Mouse (Mus musculus): ENCODE data around the gene Slc38a1.

DNA sequence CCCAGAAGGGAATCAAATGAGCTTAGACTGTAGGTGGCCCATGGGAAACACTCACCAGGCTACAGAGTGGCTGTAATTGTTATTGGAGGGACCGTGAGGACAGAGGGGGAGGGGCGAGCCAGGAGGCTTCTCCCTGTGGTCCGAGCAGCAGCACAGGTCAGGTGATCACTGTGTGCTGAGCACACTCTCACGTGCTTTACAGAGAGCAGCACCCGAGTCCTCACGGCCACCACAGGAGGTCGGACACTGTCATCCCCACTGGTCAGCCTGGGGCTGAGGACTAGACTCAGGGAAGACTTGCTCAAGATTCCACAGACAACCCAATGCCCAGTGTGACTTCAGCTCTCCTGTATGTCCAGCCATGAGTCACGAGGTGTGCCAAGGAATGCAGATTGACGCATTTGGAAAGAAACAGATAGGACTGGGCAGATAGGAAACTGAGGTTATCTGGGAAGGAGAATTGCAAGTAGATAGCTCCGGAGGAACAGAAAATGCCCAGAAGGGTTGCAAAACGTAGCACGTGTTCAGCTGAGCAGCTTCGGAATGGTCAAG lies 18.0 kb upstream of the Slc38a1 start:
- no peak for TF ChIP-seq JUND (IDR thresholded peaks at IDR 0.05; ENCODE audit: low read depth, low read length)
- no peak for TF ChIP-seq SMC3 (IDR thresholded peaks at IDR 0.05; ENCODE audit: low read depth, low read length)
- TF ChIP-seq POLR2A (IDR thresholded peaks at IDR 0.05; ENCODE audit: control insufficient read depth in 1 of 2, insufficient read depth in 1 of 2, low read depth in 1 of 2, low read length in 2 of 2, poor library complexity in 1 of 2), result no peak
- TF ChIP-seq USF1 (IDR thresholded peaks at IDR 0.05; ENCODE audit: low read depth, low read length), result no peak
- no peak for TF ChIP-seq NELFE (IDR thresholded peaks at IDR 0.05; ENCODE audit: low read depth, low read length)
- TF ChIP-seq CTCF (IDR thresholded peaks at IDR 0.05 in 2 of 3, conservative IDR thresholded peaks at IDR 0.05 in 1 of 3; ENCODE audit: control insufficient read depth in 1 of 3, insufficient read depth in 1 of 3, low read depth in 2 of 3, low read length in 3 of 3, poor library complexity in 1 of 3, severe bottlenecking in 1 of 3), result no peak
- TF ChIP-seq ZC3H11A (IDR thresholded peaks at IDR 0.05; ENCODE audit: low read depth, low read length), result no peak
- TF ChIP-seq RAD21 (IDR thresholded peaks at IDR 0.05; ENCODE audit: low read depth, low read length), result no peak
- no peak for TF ChIP-seq EP300 (IDR thresholded peaks at IDR 0.05; ENCODE audit: low read depth in 1 of 2, low read length in 2 of 2)
- no peak for TF ChIP-seq GABPA (IDR thresholded peaks at IDR 0.05; ENCODE audit: low read depth, low read length)
- TF ChIP-seq MAX (IDR thresholded peaks at IDR 0.05; ENCODE audit: low read length), result no peak
- no peak for TF ChIP-seq MAFK (IDR thresholded peaks at IDR 0.05; ENCODE audit: borderline replicate concordance, low read depth, low read length)
- TF ChIP-seq USF2 (IDR thresholded peaks at IDR 0.05; ENCODE audit: borderline replicate concordance in 1 of 2, insufficient read depth in 1 of 2, low read depth in 1 of 2, low read length in 2 of 2), result no peak
- TF ChIP-seq ZNF384 (IDR thresholded peaks at IDR 0.05; ENCODE audit: low read depth, low read length), result no peak

Measured in MEL (cell line).